Comparison of ENCODE assay signal across 14 mouse cellular contexts in the genomic region with DNA sequence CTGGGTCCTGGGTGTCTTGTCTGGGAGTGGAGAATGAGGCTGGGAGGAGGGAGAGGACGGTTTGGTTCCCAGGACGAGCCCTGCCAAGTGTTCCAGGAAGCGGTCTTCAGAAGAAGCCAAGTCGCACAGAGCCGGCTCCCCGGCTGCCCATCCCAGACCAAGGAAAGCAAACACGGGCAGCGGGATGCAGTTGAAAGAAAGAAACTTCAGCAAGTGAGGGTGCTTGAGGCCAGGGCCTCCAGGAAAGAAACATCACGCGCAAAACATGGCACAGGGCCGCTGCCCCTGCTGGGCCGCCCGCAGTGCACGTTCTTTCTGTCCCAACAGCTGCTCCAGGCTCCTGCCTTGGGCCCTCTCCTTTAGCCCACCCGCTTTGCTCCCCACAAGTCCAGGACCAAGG.
A peak's percentile ranks its signal among the peaks of the same experiment; 100 is the strongest.
DNase-seq lines count a peak whose midpoint lies in the region; ATAC-seq and TF ChIP-seq lines count a peak whose summit lies in the region.
"Had no signal": no experiment of that assay in that cellular context is flagged by ENCODE, and none has a peak within 500 bp of the region (broad histone marks: within the 10 kb centered on the region; RNA-seq: fewer than 3 reads in every experiment).

No protein-coding gene starts in this region.

- intact Hi-C loops in left cerebral cortex, postnatal 25 days (cut with DNase I), result no loop called here

- H3K4me3 ChIP-seq in hindbrain, embryonic 12.5 days, result no peak overlapping the region
- H3K4me3 ChIP-seq in hindbrain, embryonic 14.5 days (replicated peaks; ENCODE audit: low read length), result no peak overlapping the region
- H3K4me3 ChIP-seq in heart, embryonic 15.5 days, result no peak overlapping the region
- no peak overlapping the region for H3K4me3 ChIP-seq in myocyte
- H3K4me3 ChIP-seq: intestine, embryonic 15.5 days; liver, embryonic 12.5 days; neural tube, embryonic 15.5 days had no signal

- peak; percentile 4 for TF ChIP-seq POLR2A in myocyte (IDR thresholded peaks at IDR 0.05; ENCODE audit: insufficient read length, low read depth)

- H3K9ac ChIP-seq in hindbrain, embryonic 12.5 days, result no peak overlapping the region
- H3K9ac ChIP-seq in hindbrain, embryonic 14.5 days, result no peak overlapping the region
- H3K9ac ChIP-seq in heart, embryonic 15.5 days, result no peak overlapping the region
- H3K9ac ChIP-seq: forebrain, postnatal 0 days; intestine, embryonic 15.5 days; liver, embryonic 12.5 days; neural tube, embryonic 15.5 days had no signal

- H3ac ChIP-seq in myocyte (ENCODE audit: control insufficient read depth, insufficient read length), result no peak overlapping the region

- ATAC-seq in hindbrain, embryonic 12.5 days (ENCODE audit: low FRiP score), result no peak
- ATAC-seq in hindbrain, embryonic 14.5 days (ENCODE audit: low FRiP score), result no peak
- ATAC-seq in heart, embryonic 15.5 days (replicated peaks; ENCODE audit: insufficient number of reproducible peaks, insufficient read depth, low FRiP score, low read depth), result no peak
- ATAC-seq: forebrain, postnatal 0 days; intestine, embryonic 15.5 days; liver, embryonic 12.5 days had no signal

- no peaks in the 10 kb centered on the region for H3K4me1 ChIP-seq in hindbrain, embryonic 12.5 days
- no peaks in the 10 kb centered on the region for H3K4me1 ChIP-seq in hindbrain, embryonic 14.5 days (replicated peaks; ENCODE audit: control insufficient read depth, insufficient read depth, low read length)
- peaks cover 18% of the 10 kb centered on the region for H3K4me1 ChIP-seq in heart, embryonic 15.5 days (replicated peaks)
- H3K4me1 ChIP-seq: liver, embryonic 12.5 days; neural tube, embryonic 15.5 days had no signal

- no peaks in the 10 kb centered on the region; the same call in 1 of the 2 replicates for H3K27me3 ChIP-seq in hindbrain, embryonic 12.5 days
- H3K27me3 ChIP-seq in hindbrain, embryonic 14.5 days (ENCODE audit: control insufficient read depth, insufficient read depth, low read length), result no peaks in the 10 kb centered on the region
- H3K27me3 ChIP-seq in heart, embryonic 15.5 days, result no peaks in the 10 kb centered on the region
- H3K27me3 ChIP-seq in myocyte (ENCODE audit: control insufficient read depth, insufficient read depth, insufficient read length), result no peaks in the 10 kb centered on the region
- H3K27me3 ChIP-seq: intestine, embryonic 15.5 days; neural tube, embryonic 15.5 days had no signal

- H3K4me2 ChIP-seq in hindbrain, embryonic 12.5 days (replicated peaks), result no peak overlapping the region
- no peak overlapping the region for H3K4me2 ChIP-seq in hindbrain, embryonic 14.5 days (replicated peaks)
- H3K4me2 ChIP-seq in heart, embryonic 15.5 days, result no peak overlapping the region
- peak overlapping the region; percentile 21 for H3K4me2 ChIP-seq in myocyte (ENCODE audit: low read depth)
- H3K4me2 ChIP-seq: intestine, embryonic 15.5 days; liver, embryonic 12.5 days; neural tube, embryonic 15.5 days had no signal

- no peaks in the 10 kb centered on the region for H3K9me3 ChIP-seq in hindbrain, embryonic 12.5 days (replicated peaks)
- H3K9me3 ChIP-seq in hindbrain, embryonic 14.5 days (ENCODE audit: control insufficient read depth, low read length), result no peaks in the 10 kb centered on the region
- H3K9me3 ChIP-seq in heart, embryonic 15.5 days (replicated peaks), result no peaks in the 10 kb centered on the region
- H3K9me3 ChIP-seq: intestine, embryonic 15.5 days; liver, embryonic 12.5 days; neural tube, embryonic 15.5 days had no signal

- H3K27ac ChIP-seq in hindbrain, embryonic 12.5 days, result peak overlapping the region; percentile 30; the same call in 1 of the 2 replicates
- no peak overlapping the region for H3K27ac ChIP-seq in hindbrain, embryonic 14.5 days
- H3K27ac ChIP-seq in heart, embryonic 15.5 days, result 0 out of 2 replicates have a peak overlapping the region, but pooled peaks have one; percentile 12
- H3K27ac ChIP-seq: intestine, embryonic 15.5 days; liver, embryonic 12.5 days; macrophage; neural tube, embryonic 15.5 days had no signal

- no peaks in the 10 kb centered on the region for H3K79me2 ChIP-seq in myocyte (ENCODE audit: control insufficient read depth, insufficient read depth)

- DNase-seq in hindbrain, embryonic 14.5 days (ENCODE audit: low spot score), result no peak
- DNase-seq in fibroblast of lung, adult 2 months (ENCODE audit: low read depth), result peak; percentile 31
- DNase-seq in right cerebral cortex, postnatal 36 days (ENCODE audit: low spot score in 2 of 2), result no peak
- no peak for DNase-seq in spleen, adult 12 weeks (ENCODE audit: low spot score)
- no peak for DNase-seq in left cerebral cortex, postnatal 25 days (ENCODE audit: low spot score in 2 of 2)
- DNase-seq: forebrain, postnatal 0 days; kidney, postnatal 14 days had no signal

- no peaks in the 10 kb centered on the region for H3K36me3 ChIP-seq in hindbrain, embryonic 12.5 days
- H3K36me3 ChIP-seq in hindbrain, embryonic 14.5 days (replicated peaks; ENCODE audit: control insufficient read depth, insufficient read depth), result no peaks in the 10 kb centered on the region
- H3K36me3 ChIP-seq in heart, embryonic 15.5 days, result no peaks in the 10 kb centered on the region
- H3K36me3 ChIP-seq in myocyte (ENCODE audit: control insufficient read depth, insufficient read depth), result no peaks in the 10 kb centered on the region
- H3K36me3 ChIP-seq: intestine, embryonic 15.5 days; liver, embryonic 12.5 days; neural tube, embryonic 15.5 days had no signal

- WGBS in hindbrain, embryonic 12.5 days, result 78% methylated on average over 15 of the region's 15 CpGs
- WGBS in hindbrain, embryonic 14.5 days, result 76% methylated on average over 15 of the region's 15 CpGs
- WGBS in heart, embryonic 15.5 days, result 71% methylated on average over 15 of the region's 15 CpGs

TF ChIP-seq in myocyte, 11 proteins besides CTCF, POLR2A, EP300 and RAD21:
- TF ChIP-seq POLR2AphosphoS2 (IDR thresholded peaks at IDR 0.05; ENCODE audit: insufficient read length, low read depth) (no peak), MYOG (IDR thresholded peaks at IDR 0.05; ENCODE audit: control insufficient read depth in 1 of 3, insufficient read depth in 1 of 3, insufficient read length in 2 of 3, low read depth in 2 of 3) (peak in 2 of 3 experiments; percentile 43 to 76), MYOD1 (IDR thresholded peaks at IDR 0.05; ENCODE audit: control insufficient read depth in 1 of 3, insufficient read length in 2 of 3, low read depth in 2 of 3) (peak in 2 of 3 experiments; percentile 38 to 44)
TF ChIP-seq in myocyte: peak in this region for 2.
